Mouse (Mus musculus) inflammation-experienced regulatory T-cells, adult 6 months (primary cell): Measurements from ENCODE around the gene AC161166.1. TPM values are rescaled to one million over a fixed set of nuclear protein-coding genes. Genes with fewer than 3 reads are reported as not detected.

Source experiments
- polyA plus RNA-seq, 3 experiments: library from polyadenylated mRNA; unstranded; fragments of 100-300 nt; shearing (Covaris generic); gene quantifications; one replicate each; pipeline ENCODE4 v1.2.1; 2017

AC161166.1 gene
- polyA plus RNA-seq, 3 experiments from 2014 or later = not detected

Other genes starting within 250 kb of the AC161166.1 start
- gene Zfp93, start 242.0 kb downstream of the AC161166.1 start, polyA plus RNA-seq = 1 to 10 TPM; 2.1 to 2.3 (median 2.2) TPM
- 10 to 100 TPM; 10.4 to 20.6 (median 19.0) TPM for gene Zfp61, start 211.2 kb downstream of the AC161166.1 start, polyA plus RNA-seq
- gene Zfp94, start 195.8 kb downstream of the AC161166.1 start, polyA plus RNA-seq = 10 to 100 TPM in 2 of 3 experiments, 1 to 10 TPM in 1; 6.6 to 13.0 (median 12.6) TPM
- not detected for gene Tescl, start 178.5 kb downstream of the AC161166.1 start, polyA plus RNA-seq
- not detected for gene Lypd5, start 163.3 kb downstream of the AC161166.1 start, polyA plus RNA-seq
- gene Kcnn4, start 142.2 kb downstream of the AC161166.1 start, polyA plus RNA-seq = 100 to 1,000 TPM in 2 of 3 experiments, 10 to 100 TPM in 1; 79.1 to 131 (median 126) TPM
- 10 to 100 TPM; 22.7 to 26.1 (median 23.6) TPM for gene Smg9, start 112.8 kb downstream of the AC161166.1 start, polyA plus RNA-seq
- not detected for gene Irgc1, start 60.2 kb downstream of the AC161166.1 start, polyA plus RNA-seq
- gene Plaur, start 50.0 kb downstream of the AC161166.1 start, polyA plus RNA-seq = 1 to 10 TPM in 2 of 3 experiments, under 1 TPM in 1; 0.62 to 1.6 (median 1.5) TPM
- gene Cadm4, start 30.4 kb downstream of the AC161166.1 start, polyA plus RNA-seq = not detected
- gene Zfp428, start 5.4 kb downstream of the AC161166.1 start, polyA plus RNA-seq = under 1 TPM in 1 of 3 experiments, not detected in 2; 0.33 TPM
- gene Irgq, start 18.2 kb upstream of the AC161166.1 start, polyA plus RNA-seq = 1 to 10 TPM in 2 of 3 experiments, under 1 TPM in 1; 0.79 to 1.2 (median 1.0) TPM
- gene Pinlyp, start 33.7 kb upstream of the AC161166.1 start, polyA plus RNA-seq = not detected
- 10 to 100 TPM; 24.2 to 34.4 (median 31.8) TPM for gene Xrcc1, start 33.8 kb upstream of the AC161166.1 start, polyA plus RNA-seq
- 10 to 100 TPM; 13.1 to 17.7 (median 17.6) TPM for gene Ethe1, start 75.1 kb upstream of the AC161166.1 start, polyA plus RNA-seq
- gene Zfp575, start 75.2 kb upstream of the AC161166.1 start, polyA plus RNA-seq = under 1 TPM in 2 of 3 experiments, not detected in 1; 0.13 to 0.20 TPM
- 1 to 10 TPM in 1 of 3 experiments, under 1 TPM in 2; 0.22 to 1.2 (median 0.31) TPM for gene Phldb3, start 98.3 kb upstream of the AC161166.1 start, polyA plus RNA-seq
- not detected for gene Lypd3, start 124.1 kb upstream of the AC161166.1 start, polyA plus RNA-seq
- gene Tex101, start 164.2 kb upstream of the AC161166.1 start, polyA plus RNA-seq = not detected
- not detected for gene BC049730, start 196.8 kb upstream of the AC161166.1 start, polyA plus RNA-seq
- not detected for gene Gm4763, start 214.5 kb upstream of the AC161166.1 start, polyA plus RNA-seq
- not detected for gene Cd177, start 247.9 kb upstream of the AC161166.1 start, polyA plus RNA-seq